Mouse (Mus musculus) thymus, adult 2 months (tissue): ENCODE data around the gene 5730455P16Rik. TPM values are rescaled to one million over a fixed set of nuclear protein-coding genes. Genes with fewer than 3 reads are reported as not detected.
"Not testable (repeated sequence)": the region's sequence is repeated elsewhere in the genome, so short reads cannot be mapped to it uniquely, and the experiment has no call there.

Experiments used
- DNase-seq: peaks from one replicate; pipeline ENCODE4 v3.0.0; 2021
- H3K27ac ChIP-seq: fragments of 200-500 bp; 2 replicates; pipeline ENCODE4 v1.5.1; 2012; ENCODE audit warnings: low read length, control low read depth; ENCODE audit not compliant: control insufficient read depth, insufficient read depth
- H3K27me3 ChIP-seq: fragments of 200-500 bp; 2 replicates; pipeline ENCODE4 v1.6.1; 2012; ENCODE audit warnings: mild to moderate bottlenecking, low read length, moderate library complexity, mixed read lengths; ENCODE audit not compliant: control insufficient read depth, insufficient read depth
- H3K36me3 ChIP-seq: fragments of 200-500 bp; 2 replicates; pipeline ENCODE4 v1.6.1; 2012; ENCODE audit warnings: mild to moderate bottlenecking, low read length, moderate library complexity; ENCODE audit not compliant: control insufficient read depth, insufficient read depth
- H3K4me1 ChIP-seq: fragments of 200-500 bp; replicated peaks from 2 replicates; pipeline ENCODE4 v1.6.1; 2012; ENCODE audit warnings: low read length; ENCODE audit not compliant: control insufficient read depth, insufficient read depth
- H3K4me3 ChIP-seq: fragments of 200-500 bp; 2 replicates; pipeline ENCODE4 v1.5.1; 2012; ENCODE audit warnings: mild to moderate bottlenecking, low read length, control low read depth, moderate library complexity; ENCODE audit not compliant: control insufficient read depth, insufficient read depth
- CTCF ChIP-seq: fragments of 200-500 bp; IDR thresholded peaks from 2 replicates; pipeline ENCODE4 v1.5.1; 2012; ENCODE audit warnings: mild to moderate bottlenecking, control low read depth, low read length, moderate library complexity, borderline replicate concordance; ENCODE audit not compliant: control insufficient read depth, poor library complexity, insufficient read depth; ENCODE audit errors: extremely low read depth
- POLR2A ChIP-seq: fragments of 200-500 bp; IDR thresholded peaks from 2 replicates; pipeline ENCODE4 v1.6.1; 2012; ENCODE audit warnings: mild to moderate bottlenecking, low read length, control low read depth, moderate library complexity; ENCODE audit not compliant: control insufficient read depth, poor library complexity, insufficient read depth; ENCODE audit errors: extremely low read depth
- WGBS: fragments of 180-500 bp; shearing (Covaris S2); methylation state at CpG from one replicate; pipeline ENCODE4 v1.1.7; 2018; 5-methylcytosine and 5-hydroxymethylcytosine counted together
- polyA plus RNA-seq: library from polyadenylated mRNA; depleted of rRNA; stranded (reverse); fragments of >200 nt; gene quantifications from 2 replicates; pipeline ENCODE4 v1.2.3, GENCODE M21; 2012; rRNA removed

The 5730455P16Rik gene
- 5.4 and 8.6 TPM in 2 replicates for polyA plus RNA-seq

DNA sequence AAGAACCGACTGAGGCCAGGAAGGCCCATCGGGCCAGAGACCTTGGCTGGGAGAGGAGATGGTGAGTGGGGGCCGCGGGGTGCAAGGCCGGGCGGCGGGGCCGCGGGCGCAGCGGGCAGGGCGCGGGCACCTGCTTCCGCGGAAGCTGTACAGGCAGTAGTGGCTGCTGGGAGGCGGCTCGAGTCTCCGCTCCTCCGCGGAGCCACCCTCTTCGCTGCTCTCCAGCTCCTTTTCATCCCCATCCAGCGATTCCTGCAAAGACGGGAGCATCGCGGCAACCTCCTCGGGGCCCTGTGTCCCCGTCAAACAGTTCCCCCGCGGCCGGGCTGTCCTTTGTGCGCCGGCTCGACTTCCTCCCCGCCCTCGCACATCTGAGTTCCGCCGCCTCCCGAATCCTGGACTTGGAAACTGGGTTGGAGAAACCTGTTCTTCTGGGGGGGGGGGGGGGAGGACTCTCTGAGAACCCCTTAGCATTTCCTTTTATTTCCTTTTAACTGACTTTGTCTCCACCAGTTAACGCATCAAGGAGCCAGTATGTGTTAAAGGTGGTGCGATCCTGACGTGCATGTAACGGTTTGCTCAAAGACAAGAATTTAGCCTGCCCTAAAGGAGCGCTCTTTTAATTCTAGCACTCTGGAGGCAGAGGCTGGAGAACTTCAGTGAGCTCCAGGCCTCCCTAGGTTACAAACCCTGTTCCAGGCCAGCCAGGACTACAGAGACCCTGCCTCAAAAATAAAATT lies at the start of gene 5730455P16Rik:
TSS of gene 5730455P16Rik (minus strand) at position 323 of the 740 bp plus-strand sequence.
- H3K36me3 ChIP-seq: peaks cover 8% of the 10 kb centered on the region; the same call in 1 of the 2 replicates
- peak within 1 kb of the TSS; percentile 96 for H3K4me3 ChIP-seq
- no peak within 1 kb of the TSS for H3K27ac ChIP-seq
- TF ChIP-seq POLR2A (no peak; the same call in 1 of the 2 replicates), CTCF (no peak)
- under 1% methylated on average over 42 of the region's 43 CpGs for WGBS
- DNase-seq: peak; percentile 73
- H3K4me1 ChIP-seq: no peaks in the 10 kb centered on the region
- no peaks in the 10 kb centered on the region for H3K27me3 ChIP-seq

DNA sequence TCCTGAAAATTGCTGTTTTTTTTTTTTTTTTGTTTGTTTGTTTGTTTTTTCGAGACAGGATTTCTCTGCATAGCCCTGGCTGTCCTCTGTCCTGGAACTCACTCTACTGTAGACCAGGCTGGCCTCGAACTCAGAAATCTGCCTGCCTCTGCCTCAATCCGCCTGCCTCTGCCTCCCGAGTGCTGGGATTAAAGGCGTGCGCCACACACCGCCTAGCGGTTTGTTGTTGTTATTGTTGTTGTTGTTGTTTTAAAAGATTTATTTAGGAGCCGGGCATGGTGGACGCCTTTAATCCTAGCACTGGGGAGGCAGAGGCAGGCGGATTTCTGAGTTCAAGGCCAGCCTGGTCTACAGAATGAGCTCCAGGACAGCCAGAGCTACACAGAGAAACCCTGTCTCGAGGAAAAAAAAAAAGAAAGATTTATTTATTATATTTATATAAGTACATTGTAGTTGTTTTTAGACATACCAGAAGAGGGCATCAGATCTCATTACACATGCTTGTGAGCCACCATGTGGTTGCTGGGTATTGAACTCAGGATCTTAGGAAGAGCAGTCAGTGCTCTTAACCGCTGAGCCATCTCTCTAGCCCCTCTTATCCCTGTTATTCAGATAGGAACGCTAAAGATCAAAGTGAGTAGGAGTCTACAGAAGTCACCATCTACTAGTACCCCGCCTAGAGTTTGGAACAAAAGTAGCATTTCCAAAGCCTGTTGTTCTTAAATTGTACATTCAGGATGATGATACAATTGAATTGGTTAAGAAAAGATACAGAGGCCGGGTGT lies 48.4 kb upstream of the 5730455P16Rik start:
- not testable (repeated sequence) for DNase-seq, H3K27me3 ChIP-seq, H3K27ac ChIP-seq, H3K4me1 ChIP-seq, H3K36me3 ChIP-seq, H3K4me3 ChIP-seq
- WGBS: 86% methylated on average over 16 of the region's 16 CpGs

DNA sequence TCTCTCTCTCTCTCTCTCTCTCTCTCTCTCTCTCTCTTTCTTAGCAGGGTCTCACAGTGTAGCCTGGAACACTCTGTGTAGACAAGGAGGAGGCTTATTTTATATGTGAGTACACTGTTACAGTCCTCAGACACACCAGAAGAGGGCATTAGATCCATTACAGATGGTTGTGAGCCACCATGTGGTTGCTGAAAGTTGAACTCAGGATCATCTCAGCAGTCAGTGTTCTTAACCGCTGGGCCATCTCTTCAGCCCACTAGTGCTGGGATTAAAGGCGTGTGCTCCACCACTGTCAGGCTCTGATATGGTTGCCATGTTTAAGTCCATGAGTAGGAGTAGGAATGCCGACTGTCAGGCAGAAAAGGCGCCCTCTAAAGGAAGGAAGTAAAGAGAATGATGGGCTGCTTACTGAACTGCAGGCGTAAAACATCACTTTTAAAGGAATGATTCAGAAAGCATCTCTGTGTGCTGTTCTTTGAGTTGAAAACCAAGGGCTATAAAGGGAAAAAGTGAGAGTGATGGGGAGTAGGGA lies 47.5 kb upstream of the 5730455P16Rik start:
- WGBS: 69% methylated on average over 5 of the region's 5 CpGs
- no peak for TF ChIP-seq CTCF
- no peak for TF ChIP-seq POLR2A
- H3K27ac ChIP-seq: no peak overlapping the region
- DNase-seq: no peak
- no peak overlapping the region for H3K4me3 ChIP-seq
- no peaks in the 10 kb centered on the region for H3K36me3 ChIP-seq
- peaks cover 5% of the 10 kb centered on the region for H3K4me1 ChIP-seq
- no peaks in the 10 kb centered on the region for H3K27me3 ChIP-seq

DNA sequence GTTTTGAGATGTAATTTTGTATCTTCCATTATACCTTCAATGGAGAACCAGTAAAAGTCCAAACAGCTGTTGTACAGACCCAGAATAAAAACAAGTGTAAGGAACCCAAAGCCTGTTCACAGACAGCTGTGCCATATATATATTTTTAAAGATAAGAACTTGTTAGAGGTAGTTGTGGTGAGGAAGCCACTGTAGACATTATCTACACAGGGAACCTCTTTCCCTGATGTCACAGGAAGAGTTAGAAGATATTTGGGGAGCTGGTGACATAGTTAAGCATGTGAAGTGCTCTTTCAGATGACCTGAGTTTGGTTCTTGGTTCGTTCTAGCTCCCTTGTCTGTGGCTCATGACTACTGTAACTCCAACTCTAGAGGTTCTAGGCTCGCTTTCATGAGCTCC lies 46.9 kb upstream of the 5730455P16Rik start:
- Histone ChIP-seq H3K27ac (no peak overlapping the region), H3K27me3 (no peaks in the 10 kb centered on the region), H3K4me3 (no peak overlapping the region), H3K4me1 (peaks cover 5% of the 10 kb centered on the region), H3K36me3 (no peaks in the 10 kb centered on the region)
- no peak for TF ChIP-seq CTCF
- TF ChIP-seq POLR2A: no peak
- no peak for DNase-seq
- 59% methylated on average over 2 of the region's 2 CpGs for WGBS

DNA sequence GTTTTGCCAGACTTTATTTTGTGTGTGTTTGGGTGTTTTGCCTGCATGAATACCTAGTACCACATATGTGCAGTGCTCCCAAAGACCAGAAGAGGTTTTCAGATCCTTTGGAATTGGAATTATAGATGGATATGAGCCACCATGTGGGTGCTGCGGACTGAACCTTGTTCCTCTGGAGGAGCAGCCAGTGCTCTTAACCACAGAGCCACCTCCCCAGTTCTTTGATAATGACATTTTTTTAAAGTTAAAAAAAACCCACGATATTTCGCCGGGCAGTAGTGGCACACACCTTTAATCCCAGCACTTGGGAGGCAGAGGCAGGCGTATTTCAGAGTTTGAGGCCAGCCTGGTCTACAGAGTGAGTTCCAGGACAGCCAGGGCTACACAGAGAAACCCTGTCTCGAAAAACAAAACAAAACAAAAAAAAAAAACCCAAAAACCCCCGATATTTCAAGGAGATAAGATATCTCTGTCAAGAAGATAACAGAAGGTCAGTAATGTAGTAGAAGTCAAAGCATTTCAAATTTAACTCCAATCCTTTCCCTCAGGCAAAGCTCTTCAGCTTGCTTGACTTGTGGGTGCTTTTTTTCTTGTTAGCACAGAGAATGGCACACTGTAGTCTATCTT lies 43.7 kb upstream of the 5730455P16Rik start:
- DNase-seq: no peak
- no peak for TF ChIP-seq POLR2A
- TF ChIP-seq CTCF: no peak
- no peak overlapping the region for H3K27ac ChIP-seq
- no peak overlapping the region for H3K4me3 ChIP-seq
- no peaks in the 10 kb centered on the region; the same call in 1 of the 2 replicates for H3K4me1 ChIP-seq
- no peaks in the 10 kb centered on the region for H3K36me3 ChIP-seq
- H3K27me3 ChIP-seq: no peaks in the 10 kb centered on the region
- WGBS: 45% methylated on average over 7 of the region's 7 CpGs

DNA sequence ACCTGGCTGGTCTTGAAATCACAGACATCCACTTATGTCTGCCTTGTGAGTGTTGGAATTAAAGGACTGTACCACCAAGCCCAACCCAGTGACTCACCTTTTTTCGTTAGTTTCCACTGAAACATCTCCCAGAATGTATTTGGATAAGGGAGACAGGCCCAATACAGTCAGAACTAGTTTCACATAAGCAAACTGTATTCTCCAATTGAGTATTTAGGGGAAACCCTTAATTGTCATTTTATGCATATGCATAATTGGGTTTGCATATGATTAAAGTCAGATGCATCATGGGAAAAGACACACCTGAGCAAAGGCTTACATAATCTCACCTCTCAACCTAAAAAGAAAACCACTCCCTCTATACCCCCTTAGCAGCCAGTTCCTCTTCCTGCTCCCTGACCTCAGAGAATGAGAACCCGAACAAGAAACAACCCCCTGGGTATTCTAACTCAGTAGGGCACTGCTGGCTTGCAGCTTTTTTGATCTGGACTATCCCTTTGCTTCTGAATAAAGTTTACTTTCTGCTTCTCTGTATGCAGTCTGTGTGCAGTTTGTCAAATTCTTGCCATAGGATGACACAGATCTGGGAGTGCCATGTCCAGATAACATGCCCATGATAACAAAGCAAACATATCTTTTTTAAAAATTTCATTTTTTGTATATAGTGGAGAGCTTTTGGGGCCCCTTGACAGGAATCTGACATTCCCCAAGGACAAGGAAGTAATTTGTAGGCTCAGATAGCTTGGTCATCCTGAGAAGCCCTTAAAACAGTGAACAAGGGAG lies 42.6 kb upstream of the 5730455P16Rik start:
- no peaks in the 10 kb centered on the region; the same call in 1 of the 2 replicates for H3K4me1 ChIP-seq
- H3K4me3 ChIP-seq: no peak overlapping the region
- no peaks in the 10 kb centered on the region for H3K27me3 ChIP-seq
- no peak overlapping the region for H3K27ac ChIP-seq
- no peak for DNase-seq
- no peaks in the 10 kb centered on the region for H3K36me3 ChIP-seq
- 45% methylated on average over 2 of the region's 2 CpGs for WGBS
- no peak for TF ChIP-seq CTCF
- TF ChIP-seq POLR2A: no peak
